Mouse (Mus musculus) gastrocnemius, adult 18-20 months (tissue): Measurements from ENCODE around the gene Plekho1. TPM values are rescaled to one million over a fixed set of nuclear protein-coding genes. Genes with fewer than 3 reads are reported as not detected.
"Not testable (repeated sequence)": the region's sequence is repeated elsewhere in the genome, so short reads cannot be mapped to it uniquely, and the experiment has no call there.

Experiments
- DNase-seq: peaks from one replicate; pipeline ENCODE4 v3.0.0; 2021; ENCODE audit warnings: low spot score
- total RNA-seq, 2 experiments: library from RNA; stranded (reverse); gene quantifications; 2 replicates each; pipeline ENCODE4 v1.2.3; 2021

The Plekho1 gene
- total RNA-seq, 2 experiments from 2014 or later, result 13.9 to 22.0 TPM

DNA sequence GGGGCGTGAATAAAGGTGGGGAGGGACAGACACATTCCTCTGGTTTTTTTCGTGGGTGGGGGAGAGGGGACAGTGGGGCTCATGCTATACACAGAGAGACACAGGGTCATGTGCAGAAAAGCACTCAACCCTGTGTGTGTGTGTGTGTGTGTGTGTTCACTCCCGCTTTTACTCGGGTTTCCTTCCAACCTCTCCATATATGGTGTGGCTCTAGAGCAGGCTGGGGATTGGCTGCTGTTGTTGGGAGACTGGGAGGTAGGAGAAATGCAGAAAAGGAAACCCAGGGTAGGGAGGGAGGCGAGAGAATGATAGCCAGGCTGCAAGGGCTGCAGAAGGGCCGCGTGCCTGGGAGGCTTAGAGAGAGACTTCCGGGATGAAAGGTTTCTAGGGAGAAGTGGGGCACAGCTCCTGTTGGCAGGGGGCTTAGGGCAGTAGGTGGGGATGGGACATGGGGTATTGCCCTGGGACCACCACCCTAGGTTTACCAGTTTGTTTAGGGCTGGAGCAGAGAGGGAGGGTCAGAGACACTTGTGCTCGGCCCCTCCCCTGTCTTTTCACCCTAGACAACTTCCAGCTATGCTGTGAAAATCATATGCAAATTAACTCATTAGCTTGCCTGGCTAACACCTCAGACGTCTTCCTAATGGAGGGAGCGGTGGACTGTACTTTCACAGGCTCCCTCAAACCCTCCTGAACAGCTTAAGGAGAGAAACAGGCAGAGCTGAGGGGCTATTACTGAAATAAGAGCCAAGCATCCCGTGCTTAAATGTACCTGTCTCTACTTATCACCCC is 10.4 kb downstream of the Plekho1 start:
- DNase-seq, result peak; percentile 55

DNA sequence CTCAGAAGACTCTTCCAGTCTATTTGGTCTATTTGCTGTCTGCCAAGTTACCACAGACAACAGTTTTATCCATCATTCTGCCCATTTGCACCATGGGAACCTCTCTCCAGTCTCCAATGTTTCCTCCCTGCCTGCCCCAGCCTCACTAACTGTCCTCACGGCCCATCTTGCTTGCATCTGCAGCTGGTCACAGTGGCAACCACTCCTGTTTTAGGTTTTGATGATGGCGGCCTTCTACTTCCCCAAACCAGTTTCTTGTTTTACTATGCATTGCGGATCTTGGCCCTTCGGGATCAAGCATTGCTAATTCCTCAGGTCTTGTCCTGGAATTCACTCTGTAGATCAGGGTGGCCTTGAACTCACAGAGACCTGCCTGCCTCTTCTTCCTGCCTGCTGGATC is 13.7 kb downstream of the Plekho1 start:
- no peak for DNase-seq

DNA sequence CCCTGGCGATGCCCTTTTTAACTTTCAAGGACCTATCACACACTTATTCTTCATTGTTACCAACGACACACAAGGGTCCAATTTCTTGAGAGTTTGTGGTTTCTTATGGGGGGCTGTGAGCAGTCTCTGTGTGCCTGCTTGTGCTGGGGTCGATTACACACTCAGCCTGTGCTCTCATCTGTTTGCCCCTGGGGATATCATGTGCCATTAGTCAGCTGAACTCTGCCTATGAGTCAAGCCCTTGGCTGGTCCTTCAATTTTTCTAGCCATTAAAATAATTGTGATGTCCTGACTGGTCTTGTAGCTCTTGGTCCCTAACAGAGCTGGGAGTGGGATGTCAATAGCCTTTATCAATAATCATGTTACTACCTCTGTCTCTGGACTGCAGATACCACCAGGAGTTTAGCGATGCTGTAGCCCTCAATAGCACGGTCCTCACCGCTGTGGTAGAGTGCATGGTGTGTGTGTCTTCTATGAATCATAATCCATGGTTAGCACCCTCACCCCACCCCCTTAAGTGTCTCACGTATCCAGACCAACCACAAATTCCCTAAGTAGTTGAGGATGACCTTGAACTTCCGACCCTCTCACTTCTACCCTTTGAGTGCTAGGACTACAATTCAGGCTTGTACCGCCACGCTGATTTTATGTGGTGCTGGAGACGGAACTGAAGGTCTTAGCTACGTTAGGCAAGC is 15.4 kb downstream of the Plekho1 start:
- DNase-seq, result no peak

- DNase-seq, result no peak
Observed at GRCm38 (mm10) chr3:95978265-95978664, 17.5 kb downstream of the Plekho1 start.

GRCm38 (mm10) chr3:95977587-95977986 is 18.2 kb downstream of the Plekho1 start:
- DNase-seq, result not testable (repeated sequence)

- no peak for DNase-seq
Observed at GRCm38 (mm10) chr3:95977079-95977478, 18.7 kb downstream of the Plekho1 start.

GRCm38 (mm10) chr3:95972873-95973634 is 22.7 kb downstream of the Plekho1 start:
- no peak for DNase-seq

DNA sequence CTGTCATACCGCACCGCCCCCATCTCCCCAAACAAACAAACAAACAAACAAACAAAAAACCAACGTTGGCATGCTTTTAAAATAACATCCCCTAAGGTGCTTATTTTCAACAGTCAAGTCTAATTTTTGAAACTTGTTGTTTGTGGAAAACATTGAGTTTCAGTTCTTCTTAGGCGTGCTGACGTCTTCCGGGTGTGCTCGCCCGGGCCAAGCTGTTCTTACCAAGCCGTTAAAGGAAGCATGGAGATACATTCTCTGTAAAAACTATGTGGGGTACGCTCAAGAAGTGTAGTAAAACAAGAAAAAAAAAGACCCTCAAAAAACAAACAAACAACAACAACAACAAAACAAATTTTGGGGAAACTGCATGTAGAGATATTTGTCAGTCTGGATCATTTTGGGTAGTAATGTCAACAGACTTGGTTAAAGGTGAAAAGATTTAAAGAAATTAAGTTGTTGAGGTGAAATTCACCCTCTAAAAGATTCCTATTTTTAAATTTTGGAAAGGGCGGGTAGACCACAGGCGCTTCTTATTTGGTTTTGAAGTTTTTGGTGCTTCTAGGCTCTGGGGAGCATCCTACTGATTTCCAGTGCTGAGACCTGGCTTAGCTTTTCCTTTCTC is 23.4 kb downstream of the Plekho1 start:
- no peak for DNase-seq

- DNase-seq, result not testable (repeated sequence)
Observed at GRCm38 (mm10) chr3:95970661-95971060, 25.1 kb downstream of the Plekho1 start.

DNA sequence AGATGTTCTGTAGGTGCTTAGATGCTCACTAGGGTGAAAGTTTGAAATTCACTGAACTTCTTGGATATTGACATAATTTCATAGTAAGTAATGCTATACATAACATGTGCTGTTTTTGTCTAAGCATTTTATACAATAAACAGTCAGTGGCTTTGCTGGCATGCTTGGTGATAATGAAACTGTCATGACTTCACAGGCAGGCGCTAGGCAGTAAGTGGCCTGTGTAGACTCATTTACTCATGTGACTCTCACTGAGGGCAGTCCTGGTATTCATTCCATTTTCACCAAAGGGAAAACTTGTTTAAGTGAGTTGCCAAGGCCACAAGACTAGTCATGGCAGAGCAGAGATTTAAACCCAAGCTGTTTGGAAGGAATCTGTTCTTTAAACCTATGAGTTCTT is 26.5 kb downstream of the Plekho1 start:
- DNase-seq, result no peak

GRCm38 (mm10) chr3:95965518-95966451 is 30.0 kb downstream of the Plekho1 start:
- DNase-seq, result no peak

DNA sequence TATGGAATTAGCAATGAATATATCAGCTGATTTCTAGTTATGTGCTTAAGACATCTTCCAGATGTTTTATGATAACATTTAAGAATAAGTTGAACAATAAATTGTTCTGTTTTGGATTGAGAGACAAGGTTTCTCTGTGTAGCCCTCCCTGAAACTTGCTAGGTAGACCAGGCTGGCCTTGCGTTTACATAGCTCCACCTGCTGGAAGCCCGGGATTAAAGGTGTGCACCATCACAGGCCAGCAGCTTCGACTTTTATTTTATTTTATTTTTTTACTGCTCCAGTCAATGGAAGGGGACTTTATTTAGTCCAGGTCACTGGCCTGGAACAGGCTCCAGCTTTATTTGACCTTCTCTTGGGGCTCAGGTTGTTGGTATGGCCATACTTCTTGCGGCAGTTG is 32.1 kb downstream of the Plekho1 start:
- DNase-seq, result no peak

DNA sequence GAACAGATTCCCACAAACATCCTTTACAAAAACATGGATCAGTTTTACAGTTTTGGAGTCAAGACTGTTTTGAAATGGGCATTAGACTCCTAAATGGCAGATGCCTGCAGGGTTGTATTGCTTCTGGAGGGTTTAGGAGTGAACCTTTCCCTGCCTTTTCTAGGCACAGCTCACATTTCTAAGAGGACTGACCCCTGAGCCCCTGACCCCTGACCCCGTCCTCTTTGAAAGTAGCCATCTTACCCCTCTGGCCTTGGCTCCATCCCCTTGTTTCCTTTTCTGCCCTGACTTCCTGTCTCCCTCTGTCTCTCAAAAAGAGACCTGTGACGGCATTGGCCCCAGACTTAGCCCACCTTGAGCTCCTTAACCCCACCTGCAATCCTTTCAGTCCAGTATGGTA is 32.6 kb downstream of the Plekho1 start:
- DNase-seq, result no peak

- not testable (repeated sequence) for DNase-seq
Observed at GRCm38 (mm10) chr3:95962182-95962581, 33.6 kb downstream of the Plekho1 start.

DNA sequence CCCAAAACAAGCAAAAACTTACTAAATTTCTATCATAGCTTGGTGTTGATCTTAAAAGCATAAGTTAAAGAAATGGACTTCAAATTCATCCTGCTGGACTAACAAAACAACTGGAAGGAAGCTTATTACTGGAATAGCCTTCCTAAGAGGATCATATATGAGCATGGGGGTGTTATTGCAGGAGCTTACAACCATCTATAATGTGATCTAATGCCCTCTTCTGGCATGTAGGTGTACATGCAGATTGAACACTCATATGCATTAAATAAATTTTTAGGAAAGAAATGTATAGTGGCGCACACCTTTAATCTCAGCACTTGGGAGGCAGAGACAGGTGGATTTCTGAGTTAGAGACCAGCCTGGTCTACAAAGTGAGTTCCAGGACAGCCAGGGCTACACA is 36.0 kb downstream of the Plekho1 start:
- DNase-seq, result no peak

DNA sequence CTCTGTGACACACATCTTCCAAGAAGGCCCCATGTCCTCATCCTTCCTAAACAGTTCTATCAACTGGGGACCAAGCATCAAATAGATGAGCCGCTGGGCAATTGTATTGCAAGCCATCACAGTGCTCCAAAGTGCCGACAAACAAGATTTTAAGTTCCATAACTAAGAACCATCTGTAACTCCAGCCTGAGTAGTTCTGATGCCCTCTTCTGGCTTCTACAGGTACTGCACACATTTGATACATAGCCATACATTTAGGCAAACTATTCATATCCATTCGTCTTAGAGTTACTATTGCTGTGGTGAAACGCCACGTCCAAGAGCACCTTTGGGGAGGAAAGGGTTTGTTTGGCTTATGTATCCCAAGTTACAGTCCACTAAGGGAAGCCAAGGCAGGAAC is 36.7 kb downstream of the Plekho1 start:
- DNase-seq, result no peak

DNA sequence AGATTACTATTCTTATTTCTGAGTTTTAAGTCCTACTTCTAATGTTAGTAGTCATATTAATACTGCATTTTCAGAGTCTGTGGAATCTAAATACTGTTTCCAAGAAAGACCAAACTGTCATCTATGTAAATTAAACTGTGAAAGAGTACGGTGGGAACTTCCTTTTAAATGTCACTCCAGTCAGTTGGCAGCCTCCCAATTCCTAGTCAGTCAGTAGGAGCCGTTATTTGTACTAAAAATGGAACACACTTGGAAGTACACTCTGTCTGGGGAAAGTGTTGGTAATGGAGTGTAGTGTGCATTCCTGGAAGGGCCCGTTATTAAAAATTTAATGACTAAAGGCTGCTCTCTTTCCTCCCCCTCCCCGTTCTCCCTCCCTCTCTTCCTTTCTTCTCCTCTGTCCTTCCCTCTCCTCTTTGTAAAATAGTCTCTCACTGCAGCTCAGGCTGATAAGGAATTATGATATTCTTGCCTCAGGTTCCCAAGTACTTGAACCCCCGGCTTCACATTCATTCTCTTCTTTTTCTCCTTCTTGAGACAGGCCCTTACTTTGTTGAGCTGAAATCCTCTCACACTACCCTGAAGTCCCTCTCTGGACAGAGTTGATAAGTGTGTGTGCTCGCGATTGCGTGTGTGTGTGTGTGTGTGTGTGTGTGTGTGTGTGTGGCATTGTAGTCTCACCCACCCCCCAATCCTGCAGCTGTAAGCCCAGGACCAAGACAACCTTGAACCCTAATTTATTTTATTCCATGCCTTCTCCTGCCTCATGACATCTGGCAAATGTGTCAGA is 38.2 kb downstream of the Plekho1 start:
- DNase-seq, result peak; percentile 72

DNA sequence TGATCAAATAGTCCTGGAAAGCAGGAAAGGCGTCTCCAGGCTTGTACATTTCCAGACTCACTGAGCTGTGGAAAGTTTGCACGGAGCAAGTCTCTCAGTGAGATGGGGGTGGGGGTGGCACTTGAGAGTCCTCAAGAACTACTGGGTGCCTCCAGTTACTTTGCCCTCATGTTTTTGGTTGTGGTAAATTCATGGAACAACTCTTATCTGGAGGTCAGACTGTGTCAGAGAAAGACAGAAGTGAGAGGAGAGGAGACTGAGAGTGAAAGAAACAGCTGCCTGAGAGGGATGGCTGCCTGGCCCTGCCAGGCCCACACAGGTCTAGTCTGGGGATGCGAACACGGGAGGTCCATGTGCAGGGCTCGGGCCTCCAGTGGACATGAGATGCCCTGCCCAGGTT is 40.5 kb downstream of the Plekho1 start:
- DNase-seq, result no peak

- DNase-seq, result not testable (repeated sequence)
Observed at GRCm38 (mm10) chr3:95954648-95955173, 41.1 kb downstream of the Plekho1 start.

- DNase-seq, result no peak
Observed at GRCm38 (mm10) chr3:95953522-95953921, 42.3 kb downstream of the Plekho1 start.
